Mouse (Mus musculus): Measurements from ENCODE around the gene Pecam1.

GRCm38 (mm10) chr11:106606042-106606441, 144.4 kb downstream of the Pecam1 start:
- TF ChIP-seq CTCF (IDR thresholded peaks at IDR 0.05; ENCODE audit: low read depth, low read length) (no peak), POLR2A (IDR thresholded peaks at IDR 0.05; ENCODE audit: insufficient read depth, low read length) (no peak)
